Mouse (Mus musculus) myocyte (in vitro differentiated cells): ENCODE data around the gene Als2cl. TPM values are rescaled to one million over a fixed set of nuclear protein-coding genes. Genes with fewer than 3 reads are reported as not detected.

Experiments
- H3K27me3 ChIP-seq: one replicate; pipeline ENCODE4 v1.6.1; 2011; ENCODE audit not compliant: control insufficient read depth, insufficient read depth, insufficient read length
- H3K36me3 ChIP-seq: one replicate; pipeline ENCODE4 v1.6.1; 2011; ENCODE audit not compliant: control insufficient read depth, insufficient read depth
- H3K4me2 ChIP-seq: one replicate; pipeline ENCODE4 v1.6.1; 2011; ENCODE audit warnings: low read depth, control low read depth
- H3K4me3 ChIP-seq: one replicate; pipeline ENCODE4 v1.5.1; 2011; ENCODE audit warnings: mild to moderate bottlenecking, control low read depth, moderate library complexity
- H3K79me2 ChIP-seq: one replicate; pipeline ENCODE4 v1.6.1; 2011; ENCODE audit not compliant: control insufficient read depth, insufficient read depth
- H3ac ChIP-seq: one replicate; pipeline ENCODE4 v1.6.1; 2011; ENCODE audit not compliant: control insufficient read depth, insufficient read length
- CEBPB ChIP-seq: IDR thresholded peaks from 2 replicates; pipeline ENCODE4 v1.6.1; 2011; ENCODE audit warnings: mild to moderate bottlenecking, moderate library complexity; ENCODE audit not compliant: poor library complexity, insufficient read depth, severe bottlenecking
- E2F4 ChIP-seq: IDR thresholded peaks from one replicate; pipeline ENCODE4 v1.6.1; 2011; ENCODE audit warnings: mild to moderate bottlenecking, control low read depth, moderate library complexity; ENCODE audit not compliant: insufficient read depth
- MAX ChIP-seq: IDR thresholded peaks from one replicate; pipeline ENCODE4 v1.6.1; 2011; ENCODE audit warnings: low read depth, mild to moderate bottlenecking, control low read depth
- MYOD1 ChIP-seq, 3 experiments: IDR thresholded peaks; one replicate each; pipeline ENCODE4 v1.6.1; 2011; ENCODE audit warnings: control low read depth in 2 of 3, low read depth in 2 of 3, mild to moderate bottlenecking in 2 of 3, moderate library complexity in 1 of 3; ENCODE audit not compliant: insufficient read length in 2 of 3, control insufficient read depth in 1 of 3
- MYOG ChIP-seq, 3 experiments: IDR thresholded peaks; one replicate each; pipeline ENCODE4 v1.6.1; 2011; ENCODE audit warnings: control low read depth in 2 of 3, low read depth in 2 of 3, mild to moderate bottlenecking in 2 of 3; ENCODE audit not compliant: insufficient read length in 2 of 3, control insufficient read depth in 1 of 3, insufficient read depth in 1 of 3
- POLR2A ChIP-seq: IDR thresholded peaks from one replicate; pipeline ENCODE4 v1.6.1; 2011; ENCODE audit warnings: low read depth, mild to moderate bottlenecking, control low read depth, moderate library complexity; ENCODE audit not compliant: insufficient read length
- POLR2AphosphoS2 ChIP-seq: IDR thresholded peaks from one replicate; pipeline ENCODE4 v1.6.1; 2011; ENCODE audit warnings: low read depth, control low read depth; ENCODE audit not compliant: insufficient read length
- REST ChIP-seq: IDR thresholded peaks from one replicate; pipeline ENCODE4 v1.6.1; 2011; ENCODE audit warnings: mild to moderate bottlenecking, control low read depth, moderate library complexity; ENCODE audit not compliant: insufficient read depth, insufficient read length
- SRF ChIP-seq: IDR thresholded peaks from one replicate; pipeline ENCODE4 v1.6.1; 2011; ENCODE audit warnings: low read depth; ENCODE audit not compliant: control insufficient read depth, insufficient read length
- TCF12 ChIP-seq: IDR thresholded peaks from one replicate; pipeline ENCODE4 v1.6.1; 2011; ENCODE audit warnings: mild to moderate bottlenecking, control low read depth; ENCODE audit not compliant: poor library complexity, insufficient read depth, severe bottlenecking
- TCF3 ChIP-seq: IDR thresholded peaks from one replicate; pipeline ENCODE4 v1.6.1; 2011; ENCODE audit warnings: low read depth, control low read depth; ENCODE audit not compliant: insufficient read length
- USF1 ChIP-seq: IDR thresholded peaks from one replicate; pipeline ENCODE4 v1.6.1; 2011; ENCODE audit warnings: low read depth, mild to moderate bottlenecking, control low read depth, moderate library complexity
- polyA plus RNA-seq: library from polyadenylated mRNA; unstranded; fragments of >200 nt; fragmentation: generic; extraction: Trizol; gene quantifications from one replicate; pipeline ENCODE4 v1.2.1, GENCODE M21; 2012; ENCODE audit warnings: missing spikeins

Als2cl gene
- polyA plus RNA-seq, 1 experiment, result 2.5 TPM

- Histone ChIP-seq H3K4me2 (no peak overlapping the region), H3K4me3 (no peak overlapping the region), H3ac (no peak overlapping the region), H3K27me3 (peaks cover 25% of the 10 kb centered on the region), H3K36me3 (no peaks in the 10 kb centered on the region), H3K79me2 (no peaks in the 10 kb centered on the region)
- TF ChIP-seq CEBPB, result no peak
- no peak for TF ChIP-seq TCF3
- TF ChIP-seq REST, result no peak
- TF ChIP-seq MYOD1 (IDR thresholded peaks at IDR 0.05; ENCODE audit: control insufficient read depth in 1 of 3, insufficient read length in 2 of 3, low read depth in 2 of 3), result no peak
- TF ChIP-seq POLR2A, result no peak
- TF ChIP-seq SRF, result no peak
- TF ChIP-seq MYOG (IDR thresholded peaks at IDR 0.05; ENCODE audit: control insufficient read depth in 1 of 3, insufficient read depth in 1 of 3, insufficient read length in 2 of 3, low read depth in 2 of 3), result no peak
- no peak for TF ChIP-seq MAX
- TF ChIP-seq TCF12, result no peak
- TF ChIP-seq E2F4, result no peak
- no peak for TF ChIP-seq POLR2AphosphoS2
- no peak for TF ChIP-seq USF1
These were observed 58.1 kb downstream of the Als2cl start for GRCm38 (mm10) chr9:110937506-110938490.

GRCm38 (mm10) chr9:110944265-110944664, 64.6 kb downstream of the Als2cl start:
- Histone ChIP-seq H3K4me2 (no peak overlapping the region), H3K4me3 (no peak overlapping the region), H3K27me3 (peaks cover 22% of the 10 kb centered on the region), H3K36me3 (no peaks in the 10 kb centered on the region), H3ac (no peak overlapping the region), H3K79me2 (no peaks in the 10 kb centered on the region)
- no peak for TF ChIP-seq TCF3
- no peak for TF ChIP-seq MYOG (IDR thresholded peaks at IDR 0.05; ENCODE audit: control insufficient read depth in 1 of 3, insufficient read depth in 1 of 3, insufficient read length in 2 of 3, low read depth in 2 of 3)
- TF ChIP-seq POLR2A, result no peak
- no peak for TF ChIP-seq E2F4
- TF ChIP-seq MYOD1 (IDR thresholded peaks at IDR 0.05; ENCODE audit: control insufficient read depth in 1 of 3, insufficient read length in 2 of 3, low read depth in 2 of 3), result no peak
- no peak for TF ChIP-seq SRF
- no peak for TF ChIP-seq REST
- TF ChIP-seq TCF12, result no peak
- no peak for TF ChIP-seq MAX
- TF ChIP-seq CEBPB, result no peak
- TF ChIP-seq POLR2AphosphoS2, result no peak
- TF ChIP-seq USF1, result no peak

- H3K36me3 ChIP-seq, result no peaks in the 10 kb centered on the region
- H3K79me2 ChIP-seq, result no peaks in the 10 kb centered on the region
- no peak for TF ChIP-seq POLR2A
- no peak for TF ChIP-seq CEBPB
- TF ChIP-seq E2F4, result no peak
- TF ChIP-seq MAX, result no peak
- no peak for TF ChIP-seq USF1
- no peak for TF ChIP-seq TCF3
- TF ChIP-seq REST, result no peak
- TF ChIP-seq MYOG (IDR thresholded peaks at IDR 0.05; ENCODE audit: control insufficient read depth in 1 of 3, insufficient read depth in 1 of 3, insufficient read length in 2 of 3, low read depth in 2 of 3), result no peak
- TF ChIP-seq MYOD1 (IDR thresholded peaks at IDR 0.05; ENCODE audit: control insufficient read depth in 1 of 3, insufficient read length in 2 of 3, low read depth in 2 of 3), result no peak
- no peak for TF ChIP-seq SRF
- TF ChIP-seq TCF12, result no peak
- no peak for TF ChIP-seq POLR2AphosphoS2
- H3K4me2 ChIP-seq, result no peak overlapping the region
- H3K27me3 ChIP-seq, result peaks cover 22% of the 10 kb centered on the region
- no peak overlapping the region for H3K4me3 ChIP-seq
- no peak overlapping the region for H3ac ChIP-seq
These were observed 65.7 kb downstream of the Als2cl start for GRCm38 (mm10) chr9:110945343-110945742.

GRCm38 (mm10) chr9:110945926-110946325, 66.3 kb downstream of the Als2cl start, which contains the start of gene Tdgf1:
Gene Tdgf1 (minus strand): TSS chr9:110946158.
- no peak within 1 kb of the TSS for H3ac ChIP-seq
- H3K4me2 ChIP-seq, result no peak within 1 kb of the TSS
- no peaks in the 10 kb centered on the region for H3K79me2 ChIP-seq
- H3K4me3 ChIP-seq, result no peak within 1 kb of the TSS
- TF ChIP-seq SRF (no peak), CEBPB (no peak), MYOG (IDR thresholded peaks at IDR 0.05; ENCODE audit: control insufficient read depth in 1 of 3, insufficient read depth in 1 of 3, insufficient read length in 2 of 3, low read depth in 2 of 3) (no peak), MYOD1 (IDR thresholded peaks at IDR 0.05; ENCODE audit: control insufficient read depth in 1 of 3, insufficient read length in 2 of 3, low read depth in 2 of 3) (no peak), MAX (no peak), TCF3 (no peak), E2F4 (no peak), REST (no peak), USF1 (no peak), TCF12 (no peak), POLR2A (no peak), POLR2AphosphoS2 (no peak)
- H3K27me3 ChIP-seq, result peaks cover 22% of the 10 kb centered on the region
- H3K36me3 ChIP-seq, result no peaks in the 10 kb centered on the region
